Mouse (Mus musculus) right cerebral cortex, adult 18-20 months (tissue): ENCODE data around the gene Ifnl3.
A peak's percentile ranks its signal among the peaks of the same experiment; 100 is the strongest.

Source experiments
- DNase-seq: peaks from one replicate; pipeline ENCODE4 v3.0.0; 2022; ENCODE audit warnings: mixed read lengths

Ifnl3 gene

DNA sequence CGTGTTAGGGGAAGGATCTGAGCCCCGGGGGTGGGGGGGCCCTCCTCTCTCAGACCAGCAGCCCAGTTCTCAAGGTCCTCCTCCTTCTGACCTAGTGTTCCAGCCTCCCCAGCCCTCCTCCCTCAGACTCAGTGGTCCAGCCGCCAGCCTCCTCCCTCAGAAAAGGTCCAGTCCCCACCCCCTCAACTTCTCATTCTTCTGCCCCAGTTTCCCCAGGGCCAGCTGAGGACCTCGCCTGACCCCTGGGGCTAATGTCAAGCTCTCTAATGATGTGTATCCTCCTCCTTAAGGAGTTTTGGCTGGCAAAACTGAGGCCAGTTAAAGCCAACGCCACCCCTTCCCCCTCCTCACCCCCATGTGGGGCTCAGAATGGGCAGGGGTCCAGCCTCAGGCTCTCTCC is 24.5 kb downstream of the Ifnl3 start, which contains the start of gene Nccrp1:
Gene Nccrp1 (minus strand): TSS at position 101 of the 400 bp plus-strand sequence.
- DNase-seq, result no peak

DNA sequence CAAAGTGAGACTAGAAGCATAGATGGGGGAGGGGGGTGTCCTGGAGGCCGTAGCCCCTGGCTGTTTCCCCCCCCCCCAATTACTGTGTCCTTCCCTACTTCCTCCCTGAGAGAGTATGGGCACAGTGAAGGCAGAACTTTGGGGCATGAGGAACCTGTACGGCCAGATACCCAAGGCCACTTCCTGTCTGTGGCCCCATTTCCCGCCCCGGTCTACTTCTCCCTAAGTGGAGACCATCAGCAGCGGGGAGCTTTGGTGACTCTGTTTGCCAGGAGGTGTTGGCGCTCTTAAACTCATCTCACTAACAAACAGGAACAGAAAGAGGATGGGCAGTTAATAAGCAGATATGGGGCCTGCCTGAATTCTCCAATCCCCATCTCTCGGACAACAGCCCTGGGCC is 25.0 kb downstream of the Ifnl3 start:
- DNase-seq, result no peak

DNA sequence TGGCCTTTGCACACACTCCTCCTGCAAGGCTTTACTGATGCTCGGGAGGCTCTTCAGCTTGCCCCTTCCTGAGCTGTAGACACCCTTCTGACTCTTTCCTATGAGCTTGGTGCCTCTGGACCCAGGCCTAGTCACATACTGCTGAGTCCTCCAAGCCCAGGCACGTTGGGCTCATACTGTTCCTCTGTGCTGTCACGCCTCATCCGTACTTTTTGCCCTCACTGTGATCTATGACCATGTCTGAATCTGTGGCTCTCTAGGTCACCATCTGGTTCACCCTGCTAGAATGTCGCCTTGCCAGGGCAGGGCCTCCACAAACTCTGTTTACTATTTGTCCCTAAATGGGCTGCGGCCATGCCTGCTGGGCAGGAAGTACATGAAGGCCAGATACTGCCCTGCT is 30.4 kb downstream of the Ifnl3 start:
- no peak for DNase-seq

DNA sequence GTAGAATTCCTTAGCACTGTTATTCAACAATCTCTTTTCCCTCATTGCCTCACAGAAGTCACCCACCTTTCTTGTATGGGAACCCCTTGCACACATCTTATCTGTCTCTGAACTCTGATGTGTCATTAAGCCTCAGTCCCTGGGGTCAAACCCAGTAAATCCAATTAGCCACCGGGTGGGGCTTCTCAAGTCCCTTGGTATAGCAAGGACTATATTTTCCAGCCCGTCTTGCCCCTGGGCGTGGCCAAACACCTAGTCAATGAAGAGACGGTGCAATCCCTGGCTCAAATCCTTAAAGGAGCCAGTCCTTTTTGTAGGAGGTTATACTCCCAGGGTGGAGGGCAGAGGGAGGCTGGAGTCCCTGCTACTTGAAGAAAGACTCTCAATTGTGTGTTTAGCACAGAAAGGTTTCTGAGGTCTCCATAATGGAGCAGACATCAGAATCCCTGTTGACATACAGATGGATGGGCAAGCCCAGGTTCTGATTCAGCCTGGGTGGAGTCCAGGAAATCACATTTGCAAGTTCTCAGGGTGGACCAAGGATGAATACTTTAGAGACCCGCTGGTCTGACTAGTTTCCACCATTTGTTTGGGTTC is 33.4 kb downstream of the Ifnl3 start:
- no peak for DNase-seq

DNA sequence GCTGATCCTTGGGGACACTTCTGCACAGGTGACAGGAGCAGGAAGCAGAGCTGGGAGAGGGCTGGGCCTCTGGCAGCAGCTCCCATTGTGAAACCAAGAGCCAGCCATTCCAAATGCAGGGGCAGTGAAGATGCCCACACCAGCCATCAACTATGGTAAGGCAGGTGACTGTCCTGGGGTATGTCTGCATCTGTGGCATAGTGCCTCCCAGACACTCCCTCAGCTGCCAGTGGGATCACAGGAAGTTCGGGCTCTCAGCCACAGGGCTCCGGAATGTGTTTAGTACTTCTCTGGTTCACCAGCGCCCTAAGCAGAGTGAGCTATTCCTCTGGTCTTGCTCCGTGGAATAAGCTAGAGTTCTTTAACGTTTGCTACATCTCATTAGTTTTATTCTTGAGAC is 34.4 kb downstream of the Ifnl3 start:
- DNase-seq, result no peak

DNA sequence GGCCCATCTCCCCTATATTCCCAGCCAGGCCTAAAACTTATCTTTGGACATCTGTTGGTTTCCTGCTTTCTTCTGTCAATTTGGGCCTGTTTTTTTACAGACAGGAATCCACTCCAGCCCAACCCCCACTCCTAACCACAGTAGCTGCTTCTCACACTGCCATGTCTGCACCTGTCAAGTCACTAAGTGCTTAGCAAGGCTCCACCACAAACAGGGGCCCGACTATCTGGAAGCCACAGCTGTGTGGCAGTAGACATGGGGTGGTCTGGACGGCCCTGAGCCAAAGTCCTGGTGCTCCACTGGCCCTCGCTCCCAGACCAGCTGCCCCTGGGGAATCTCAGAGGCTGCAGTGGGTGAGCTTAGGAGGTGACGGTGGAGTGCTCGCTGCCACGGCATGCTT is 35.1 kb downstream of the Ifnl3 start:
- no peak for DNase-seq

DNA sequence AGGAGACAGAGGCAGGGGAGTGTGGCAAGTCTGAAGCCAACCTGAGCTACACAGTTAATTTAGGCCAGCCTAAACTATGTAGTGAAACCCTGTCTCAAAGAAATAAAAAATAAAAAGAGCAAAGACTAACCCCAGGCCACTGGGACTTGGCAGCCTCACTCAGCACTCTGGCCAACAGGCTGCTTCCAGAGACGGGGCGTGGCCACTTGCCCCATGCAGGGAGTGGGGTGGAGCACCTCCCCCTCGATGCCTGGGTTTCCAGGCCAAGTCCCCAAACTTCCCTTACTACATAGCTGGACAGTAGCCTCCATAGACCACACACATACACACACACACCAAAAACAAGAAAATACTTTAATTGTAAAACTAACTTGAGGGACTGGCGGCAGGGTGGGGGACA is 35.9 kb downstream of the Ifnl3 start:
- no peak for DNase-seq

DNA sequence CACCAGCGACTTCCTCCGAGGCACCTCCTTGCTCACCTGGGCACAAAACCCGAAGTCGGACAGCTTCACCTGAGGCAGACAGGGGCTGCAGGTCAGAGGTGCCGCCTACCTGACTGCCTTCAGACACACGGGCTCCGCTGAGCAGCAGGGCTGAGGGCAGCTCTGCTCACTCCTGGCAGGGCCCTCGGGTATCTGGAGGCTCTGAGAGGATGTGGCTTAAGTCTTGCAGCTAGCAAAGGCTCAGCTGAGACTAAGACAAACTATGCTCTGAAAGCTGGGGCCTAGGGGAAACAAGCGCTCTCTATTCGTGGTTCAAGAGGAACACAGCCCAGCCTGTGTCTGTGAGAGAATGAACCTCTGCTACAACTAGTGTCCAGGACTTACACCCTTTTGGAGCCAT is 38.2 kb downstream of the Ifnl3 start:
- no peak for DNase-seq

DNA sequence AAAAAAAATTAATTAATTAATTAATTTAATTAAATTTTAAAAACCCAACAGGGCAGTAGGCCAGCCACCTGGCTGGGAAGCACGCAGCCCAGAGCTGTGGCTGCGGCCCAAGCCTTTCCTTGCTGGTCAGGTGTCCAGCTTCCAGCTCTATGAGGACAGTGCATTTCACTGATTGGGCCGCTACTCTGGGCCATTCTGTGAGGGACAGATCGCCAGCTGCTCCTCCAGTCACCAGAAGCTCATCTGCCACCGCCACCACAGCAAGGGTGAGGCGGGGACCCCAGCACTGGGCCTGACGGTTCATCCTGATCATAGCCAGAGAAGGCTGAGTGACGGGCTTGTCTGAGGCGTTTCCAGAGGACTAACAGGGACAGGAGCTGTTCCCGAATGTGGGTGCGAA is 39.3 kb downstream of the Ifnl3 start:
- no peak for DNase-seq

DNA sequence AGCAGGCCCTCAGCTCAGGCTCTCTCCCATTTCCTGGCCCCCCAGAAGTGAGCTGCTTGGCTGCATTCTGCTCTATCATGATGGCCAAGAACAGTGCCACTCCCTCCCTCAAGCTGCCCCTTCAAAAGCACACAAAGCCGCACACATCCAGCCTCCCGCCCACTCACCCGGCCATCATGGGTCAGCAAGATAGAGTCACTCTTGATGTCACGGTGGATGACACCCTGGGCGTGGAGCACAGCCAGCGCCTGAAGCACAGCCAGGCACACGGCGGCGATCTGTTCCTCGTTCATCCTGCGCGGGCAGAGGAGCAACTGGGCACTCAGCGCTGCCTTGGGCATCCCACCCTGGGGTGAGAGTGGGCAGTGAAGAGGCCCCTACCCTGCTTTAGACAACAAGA is 39.7 kb downstream of the Ifnl3 start:
- no peak for DNase-seq

DNA sequence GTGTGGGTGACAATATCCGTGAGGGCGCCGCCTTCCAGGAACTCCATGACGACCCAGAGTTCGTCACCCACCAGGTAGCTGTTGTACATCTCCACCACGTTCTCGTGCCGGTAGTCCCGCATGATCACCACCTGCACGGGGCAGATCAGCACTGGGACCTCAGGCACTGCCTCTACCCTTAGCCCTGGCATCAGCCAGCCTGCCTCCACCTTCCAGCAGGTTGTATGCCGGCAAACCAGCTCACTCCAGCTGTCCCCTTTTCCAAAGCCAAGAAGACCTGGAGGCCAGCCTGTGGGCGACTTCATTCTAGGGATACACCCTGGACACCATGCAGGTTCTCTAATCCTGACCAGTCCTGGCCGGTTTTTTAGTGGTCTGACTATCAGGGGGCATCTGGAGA is 40.3 kb downstream of the Ifnl3 start:
- DNase-seq, result no peak

DNA sequence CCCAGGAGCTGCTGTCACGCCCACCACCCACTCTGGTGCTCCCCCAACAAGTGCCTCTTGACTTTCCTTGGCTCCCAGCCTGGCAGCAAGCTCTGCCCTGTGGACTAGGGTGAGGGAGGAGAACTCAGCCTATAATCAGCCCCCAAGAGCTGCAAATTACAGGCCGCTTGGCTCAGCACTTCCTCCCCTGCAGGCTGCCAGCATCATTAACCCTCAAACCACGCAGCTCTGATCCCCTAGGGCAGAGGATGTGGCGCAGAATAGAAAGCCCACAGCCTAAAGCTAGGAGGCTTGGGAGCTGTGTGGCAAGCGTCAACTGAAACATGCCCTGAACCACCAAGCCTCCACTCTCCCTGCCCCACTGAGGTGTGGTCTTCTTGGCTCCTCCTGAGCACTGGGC is 42.8 kb downstream of the Ifnl3 start:
- no peak for DNase-seq

DNA sequence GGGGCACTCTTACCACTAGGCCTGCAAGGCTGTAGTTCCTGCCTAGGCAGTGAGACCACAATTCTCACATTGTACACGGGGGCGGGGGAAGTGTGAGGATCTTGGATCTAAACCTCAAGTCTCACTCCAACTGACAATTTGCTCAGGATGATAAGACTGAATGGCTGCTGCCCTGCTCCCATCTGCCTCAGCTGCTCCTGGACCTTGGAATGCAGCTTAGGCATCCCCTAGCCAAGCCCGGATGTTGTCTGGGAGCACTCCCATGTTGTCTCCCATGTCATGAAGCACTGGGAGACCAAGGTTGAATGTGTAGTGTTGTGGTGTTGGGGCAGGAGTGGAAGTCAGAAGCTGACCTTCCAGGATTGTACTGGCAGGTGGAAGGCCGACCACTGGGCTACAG is 44.9 kb downstream of the Ifnl3 start:
- DNase-seq, result no peak

DNA sequence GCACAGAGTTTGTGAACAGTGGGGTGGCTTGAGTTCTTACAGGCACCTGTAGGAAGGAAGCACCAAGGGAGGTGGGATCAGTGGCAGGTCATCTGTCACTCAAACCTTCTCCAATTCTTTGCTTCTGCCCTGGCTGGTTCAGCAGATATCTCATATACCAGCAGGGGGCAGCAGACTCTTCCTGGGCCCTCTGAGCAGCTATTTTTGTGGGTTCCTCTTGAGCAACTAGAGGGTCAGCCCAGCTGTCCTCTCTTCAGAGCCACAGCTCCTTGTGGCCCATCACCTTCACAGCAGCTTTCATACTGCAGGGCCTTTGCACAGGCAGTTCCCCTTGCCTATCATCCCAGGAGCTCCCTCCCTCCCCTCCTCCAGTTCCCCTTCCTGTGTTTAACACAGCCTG is 45.6 kb downstream of the Ifnl3 start:
- DNase-seq, result peak; percentile 66

DNA sequence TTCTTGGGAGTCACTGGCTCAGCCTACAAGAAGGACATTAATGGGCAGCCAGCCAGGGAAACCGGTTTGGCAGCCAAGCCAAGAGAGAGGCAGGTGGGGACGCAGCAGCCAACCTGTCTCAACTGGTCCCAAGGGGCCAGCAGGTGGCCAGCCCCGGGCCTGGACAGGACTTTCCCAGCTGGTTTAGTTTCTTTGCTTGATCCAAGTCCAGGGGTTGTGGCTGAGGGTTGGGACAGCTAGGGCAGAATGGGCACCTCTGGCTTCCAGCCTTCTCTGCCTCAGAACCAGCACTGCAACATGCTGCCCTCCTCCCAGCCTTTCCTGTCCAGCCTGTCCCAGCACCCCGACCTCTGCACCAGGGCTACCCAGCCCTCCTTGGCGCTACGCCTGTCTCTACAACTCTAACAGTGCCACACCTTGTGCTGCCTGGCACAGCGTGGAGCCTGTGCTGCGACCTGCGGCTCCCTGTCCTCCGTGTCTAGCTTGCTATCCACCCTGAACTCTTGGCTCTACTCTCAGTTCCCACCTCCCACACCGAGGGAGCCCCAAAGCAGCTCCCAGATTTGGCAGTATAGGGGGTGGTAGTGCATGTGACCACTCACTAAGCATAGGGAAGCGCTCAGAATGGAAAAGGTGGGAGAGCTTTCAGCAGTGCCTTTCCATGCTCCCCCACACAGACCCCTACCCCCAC is 47.8 kb downstream of the Ifnl3 start:
- DNase-seq, result peak; percentile 40

DNA sequence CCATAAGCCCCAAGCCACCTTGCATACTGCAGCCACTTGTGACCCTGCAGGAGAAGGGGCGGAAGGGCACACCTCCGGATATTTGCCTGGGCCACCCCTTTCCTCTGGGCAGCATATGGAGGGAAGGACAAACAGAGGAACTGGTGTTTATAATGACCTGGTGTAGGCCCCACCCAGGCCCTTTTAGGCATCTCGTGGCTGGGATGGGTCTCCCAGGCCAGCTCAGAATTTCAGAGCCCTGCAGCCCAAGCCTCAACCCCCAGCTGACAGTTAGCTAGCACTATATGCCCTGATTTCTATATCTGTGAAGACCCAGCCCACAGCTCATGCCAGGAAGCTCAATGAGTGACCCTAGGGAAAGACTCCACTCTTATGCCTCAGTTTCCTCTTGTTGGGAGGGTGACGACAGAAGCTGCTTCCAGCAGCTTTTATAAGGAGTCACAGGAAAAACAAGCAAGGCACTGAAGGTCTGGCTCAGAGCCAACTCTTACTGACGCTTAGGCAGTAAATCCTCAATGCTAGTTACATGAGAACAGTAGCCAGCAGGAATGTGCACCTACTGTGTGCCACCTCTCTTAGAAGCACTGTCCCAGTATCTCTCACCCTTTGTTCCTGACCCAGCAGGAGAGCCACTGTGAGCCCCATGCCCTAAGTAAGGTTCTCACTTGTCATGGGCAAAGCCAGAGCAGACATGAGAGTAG is 48.5 kb downstream of the Ifnl3 start:
- no peak for DNase-seq

DNA sequence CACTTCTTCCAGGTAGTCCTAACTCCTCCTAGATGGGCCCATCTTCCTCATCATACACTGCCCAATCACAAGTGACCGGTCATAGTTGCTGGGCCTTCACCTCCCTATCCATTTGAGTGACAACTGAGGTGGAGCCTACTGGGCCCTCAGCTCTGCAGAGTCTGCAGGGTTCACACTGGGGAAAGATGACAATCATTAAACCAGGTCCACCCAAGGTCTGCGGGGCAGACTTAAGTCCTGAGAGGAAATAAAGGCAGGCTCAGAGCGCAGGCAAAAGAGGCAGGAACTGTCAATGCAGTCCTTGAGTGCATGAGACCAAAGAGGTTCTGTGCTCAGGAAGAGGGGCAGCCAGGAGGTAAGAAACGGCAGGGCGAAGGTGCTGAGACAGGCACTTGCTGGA is 50.1 kb downstream of the Ifnl3 start:
- no peak for DNase-seq

DNA sequence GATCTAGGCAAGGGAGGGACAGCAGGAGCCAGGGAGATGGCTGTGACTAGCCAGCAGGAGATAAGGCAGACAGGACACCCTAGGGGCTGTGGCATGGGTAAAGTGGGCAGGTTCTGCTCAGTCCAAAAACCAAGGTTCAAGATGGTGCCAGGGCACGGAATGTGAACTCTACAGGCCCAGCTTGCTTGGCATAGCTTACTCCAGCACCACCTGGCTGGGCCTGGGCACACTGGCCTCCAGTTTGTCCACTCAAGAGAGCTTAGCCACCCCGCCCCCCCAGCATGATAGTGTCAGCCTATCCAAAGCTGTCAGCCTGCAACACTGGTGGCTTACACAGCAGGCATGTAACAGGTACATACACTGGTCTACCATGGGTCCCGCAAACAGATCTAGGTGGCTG is 50.6 kb downstream of the Ifnl3 start:
- DNase-seq, result no peak
